Mouse (Mus musculus): ENCODE measurements at regions not wholly inside any gene's neighbourhood (a gene's known extent, or its start where the extent isn't known, plus 50 kb on each side); places are given as distances from the start of the nearest gene placed in this dataset.

DNA sequence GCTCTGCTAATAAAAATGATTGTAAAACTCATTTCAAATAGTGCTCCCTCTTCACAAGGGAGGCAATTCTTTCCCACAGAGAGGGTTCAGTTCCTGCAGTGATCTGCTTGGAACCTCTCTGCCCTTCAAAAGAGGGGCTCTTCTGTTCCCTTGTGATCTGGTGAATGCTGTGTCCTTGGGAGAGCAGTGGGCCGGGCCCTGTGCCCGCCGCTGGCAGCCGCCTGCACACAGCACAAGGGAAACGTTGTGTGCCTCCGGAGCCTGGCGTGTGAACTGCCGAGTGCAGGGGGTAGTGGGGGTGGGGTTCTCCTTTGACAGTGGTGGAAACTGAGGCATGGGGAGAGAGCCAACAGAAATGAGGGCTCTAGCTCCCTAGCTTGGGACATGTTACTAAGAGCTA lies 54.4 kb upstream of the Csrp1 start:
- no peak for DNase-seq (ENCODE audit: extremely low read depth, low read depth)

DNA sequence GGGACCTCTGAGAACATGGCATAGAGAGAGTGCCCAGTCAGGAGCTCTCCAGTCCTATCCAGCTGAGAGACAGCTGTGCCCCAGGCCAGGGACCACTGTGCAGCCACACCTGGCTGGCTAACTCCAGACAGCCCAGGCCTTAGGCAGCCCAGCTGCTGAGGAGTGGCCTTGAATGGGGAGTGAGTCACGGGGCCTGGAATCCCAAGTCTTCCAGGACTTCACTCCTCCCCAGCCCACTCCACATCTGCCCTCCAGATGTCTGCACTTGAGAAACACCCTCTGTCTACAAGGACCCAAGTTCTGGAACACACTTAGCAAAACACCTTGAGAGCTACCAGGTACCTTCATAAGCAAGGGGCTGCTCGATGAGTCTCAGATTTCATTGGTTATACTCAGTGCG lies 51.5 kb upstream of the Csrp1 start:
- no peak for DNase-seq (ENCODE audit: extremely low read depth, low read depth)

DNA sequence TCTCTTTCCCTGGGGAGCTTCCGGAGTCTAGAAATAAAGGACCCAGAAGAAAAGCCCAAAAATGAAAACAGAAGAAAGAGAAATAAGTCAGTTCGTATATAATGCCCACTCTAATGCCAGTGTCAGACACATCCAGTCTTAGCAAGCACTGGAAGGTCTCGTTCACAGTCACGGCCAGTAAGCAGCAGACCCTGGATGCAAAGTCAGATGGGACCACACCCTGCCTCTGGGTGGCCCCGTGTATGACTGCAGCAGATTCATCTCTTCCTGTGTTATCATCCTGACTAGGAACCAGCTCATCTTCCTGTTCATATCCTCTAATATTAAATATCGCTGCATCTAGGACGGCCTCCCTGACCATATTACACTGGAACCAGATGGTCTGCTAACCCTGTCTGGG lies 50.9 kb upstream of the Csrp1 start:
- DNase-seq (ENCODE audit: extremely low read depth, low read depth) = no peak

DNA sequence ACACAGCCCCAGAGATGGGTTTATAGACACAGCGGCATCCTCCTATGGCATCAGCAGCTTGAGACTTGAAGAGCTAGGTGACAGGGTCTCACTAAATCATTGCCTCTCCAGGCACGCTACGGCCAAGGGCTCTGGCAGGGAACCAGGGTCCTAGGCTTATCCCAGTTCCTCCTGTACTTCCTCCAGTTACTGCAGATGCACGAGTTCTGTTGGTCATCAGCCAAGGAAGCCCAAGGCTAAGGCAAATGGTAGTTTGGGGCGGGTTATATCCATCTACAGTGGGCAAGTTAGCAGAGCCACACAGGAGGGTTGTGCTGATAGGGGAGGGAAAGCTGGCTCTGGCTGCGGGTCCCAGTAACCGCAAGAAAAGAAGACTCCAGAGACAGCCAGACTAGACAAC lies 50.1 kb upstream of the Csrp1 start:
- DNase-seq (ENCODE audit: extremely low read depth, low read depth) = peak; percentile 77
